Mouse (Mus musculus): ENCODE measurements at regions not wholly inside any gene's neighbourhood (a gene's known extent, or its start where the extent isn't known, plus 50 kb on each side); places are given as distances from the start of the nearest gene placed in this dataset.

- Histone ChIP-seq H3K36me3 (ENCODE audit: control insufficient read depth, insufficient read depth, low read length) (no peaks in the 10 kb centered on the region), H3K27ac (no peak overlapping the region), H3K27me3 (ENCODE audit: control insufficient read depth, insufficient read depth, low read length) (no peaks in the 10 kb centered on the region; the same call in 1 of the 2 replicates), H3K79me2 (replicated peaks; ENCODE audit: control insufficient read depth, insufficient read depth, low read length) (no peaks in the 10 kb centered on the region), H3K9ac (ENCODE audit: low read depth, low read length) (no peak overlapping the region), H3K4me3 (no peak overlapping the region), H3K4me1 (ENCODE audit: control insufficient read depth, insufficient read depth, low read length) (no peaks in the 10 kb centered on the region)
- DNase-seq: no peak
- TF ChIP-seq EP300 (IDR thresholded peaks at IDR 0.05; ENCODE audit: insufficient read depth, low read depth, low read length) (no peak), POLR2A (IDR thresholded peaks at IDR 0.05; ENCODE audit: insufficient read depth, low read depth, low read length) (no peak), CTCF (IDR thresholded peaks at IDR 0.05) (no peak)
- WGBS: 85% methylated on average over 2 of the region's 2 CpGs
- intact Hi-C loops (cut with DNase I): no loop called here
Measured at GRCm38 (mm10) chr16:30900121-30900520, 181.1 kb downstream of the Xxylt1 start.

GRCm38 (mm10) chr16:30901309-30901708, 179.9 kb downstream of the Xxylt1 start:
- Histone ChIP-seq H3K4me3 (no peak overlapping the region), H3K9ac (ENCODE audit: low read depth, low read length) (no peak overlapping the region), H3K27ac (no peak overlapping the region), H3K79me2 (replicated peaks; ENCODE audit: control insufficient read depth, insufficient read depth, low read length) (no peaks in the 10 kb centered on the region), H3K36me3 (ENCODE audit: control insufficient read depth, insufficient read depth, low read length) (no peaks in the 10 kb centered on the region), H3K4me1 (ENCODE audit: control insufficient read depth, insufficient read depth, low read length) (no peaks in the 10 kb centered on the region), H3K27me3 (ENCODE audit: control insufficient read depth, insufficient read depth, low read length) (no peaks in the 10 kb centered on the region; the same call in 1 of the 2 replicates)
- intact Hi-C loops (cut with DNase I): no loop called here
- TF ChIP-seq CTCF (IDR thresholded peaks at IDR 0.05): no peak
- no peak for TF ChIP-seq POLR2A (IDR thresholded peaks at IDR 0.05; ENCODE audit: insufficient read depth, low read depth, low read length)
- TF ChIP-seq EP300 (IDR thresholded peaks at IDR 0.05; ENCODE audit: insufficient read depth, low read depth, low read length): no peak
- no peak for DNase-seq
